Mouse (Mus musculus): ENCODE measurements around the gene Hpca. TPM values are rescaled to one million over a fixed set of nuclear protein-coding genes. Genes with fewer than 3 reads are reported as not detected.

Gene Hpca
- 0.27 and 0.50 TPM in 2 replicates for polyA plus RNA-seq (2016; fragmentation: Nextera tagmentation; extraction: Ambion mirVana)

GRCm38 (mm10) chr4:129121569-129122086, at the start of gene Hpca:
Gene Hpca, minus strand, starts transcription at chr4:129122036.
- H3K9me3 ChIP-seq (replicated peaks): no peaks in the 10 kb centered on the region
- H3K4me2 ChIP-seq: peak within 1 kb of the TSS; percentile 85
- under 1% methylated on average over 16 of the region's 17 CpGs for WGBS
- peak within 1 kb of the TSS; percentile 46 for H3K4me3 ChIP-seq
- peaks cover 91% of the 10 kb centered on the region for H3K27me3 ChIP-seq (replicated peaks)
- no peaks in the 10 kb centered on the region for H3K36me3 ChIP-seq
- ATAC-seq (ENCODE audit: insufficient number of reproducible peaks, low FRiP score): peak; percentile 27
- no peak within 1 kb of the TSS for H3K9ac ChIP-seq
- H3K4me1 ChIP-seq (replicated peaks): peaks cover 24% of the 10 kb centered on the region
- H3K27ac ChIP-seq (ENCODE audit: poor library complexity, severe bottlenecking): no peak within 1 kb of the TSS

DNA sequence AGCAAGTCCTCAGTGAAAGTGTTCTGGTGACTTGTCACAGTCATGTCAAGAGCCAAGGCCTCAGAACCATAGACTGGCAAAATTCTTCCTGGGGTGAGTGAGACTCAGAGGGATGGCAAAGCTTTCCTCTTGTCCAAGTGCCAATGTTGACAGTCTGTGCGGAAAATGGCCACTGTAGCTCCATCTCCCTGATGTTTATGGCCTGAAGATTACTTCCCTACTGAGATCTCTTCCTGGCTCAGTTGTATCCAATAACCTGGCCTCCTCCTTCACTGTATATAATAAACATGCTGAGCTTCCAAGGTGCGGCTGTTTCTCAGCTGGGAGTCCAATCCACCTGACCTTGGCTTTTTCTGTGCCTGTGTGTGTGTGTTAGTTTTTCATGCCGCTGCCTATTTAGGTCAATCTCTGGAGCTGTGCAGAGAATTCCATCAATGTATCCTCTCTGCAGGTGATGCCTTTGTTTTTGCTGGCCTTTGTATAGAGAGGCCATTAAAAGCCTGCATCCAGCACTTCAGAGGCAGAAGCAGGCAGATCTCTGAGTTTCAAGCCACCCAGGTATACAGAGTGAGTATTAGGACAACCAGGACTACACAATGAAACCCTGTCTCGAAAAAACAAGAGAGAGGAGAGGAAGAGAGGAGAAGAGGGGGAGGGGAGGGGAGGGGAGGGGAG, 39.9 kb upstream of the Hpca start:
- 84% methylated on average over 4 of the region's 4 CpGs for WGBS
- Histone ChIP-seq H3K9me3 (replicated peaks) (no peaks in the 10 kb centered on the region), H3K4me2 (no peak overlapping the region), H3K9ac (no peak overlapping the region), H3K4me1 (replicated peaks) (peaks cover 10% of the 10 kb centered on the region), H3K36me3 (peaks cover 55% of the 10 kb centered on the region), H3K4me3 (no peak overlapping the region), H3K27me3 (replicated peaks) (no peaks in the 10 kb centered on the region), H3K27ac (ENCODE audit: poor library complexity, severe bottlenecking) (no peak overlapping the region)
- no peak for ATAC-seq (ENCODE audit: insufficient number of reproducible peaks, low FRiP score)

DNA sequence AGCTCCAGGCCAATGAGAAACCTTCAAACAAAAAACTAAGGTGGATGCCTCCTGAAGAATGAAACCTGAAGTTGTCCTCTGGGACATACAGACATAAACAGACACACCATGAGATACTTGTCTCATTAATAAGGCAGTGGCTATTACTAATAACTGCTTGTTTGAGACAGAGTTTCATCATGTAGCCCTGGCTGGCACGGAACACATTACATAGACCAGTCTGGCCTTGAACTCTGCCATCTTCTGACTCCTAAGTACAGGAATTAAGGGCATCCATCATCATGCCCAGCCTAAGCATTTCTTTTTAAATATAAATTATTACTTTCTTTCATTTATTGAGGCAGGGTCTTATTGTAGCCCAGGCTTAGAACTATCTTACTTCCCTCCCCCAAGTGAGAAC, 39.2 kb upstream of the Hpca start:
- Histone ChIP-seq H3K27me3 (replicated peaks) (no peaks in the 10 kb centered on the region), H3K4me3 (no peak overlapping the region), H3K27ac (ENCODE audit: poor library complexity, severe bottlenecking) (no peak overlapping the region), H3K36me3 (peaks cover 52% of the 10 kb centered on the region), H3K9ac (no peak overlapping the region), H3K4me2 (no peak overlapping the region), H3K4me1 (replicated peaks) (peaks cover 12% of the 10 kb centered on the region), H3K9me3 (replicated peaks) (no peaks in the 10 kb centered on the region)
- no peak for ATAC-seq (ENCODE audit: insufficient number of reproducible peaks, low FRiP score)
- 98% methylated on average over 1 of the region's 1 CpGs for whole genome bisulfite sequencing

DNA sequence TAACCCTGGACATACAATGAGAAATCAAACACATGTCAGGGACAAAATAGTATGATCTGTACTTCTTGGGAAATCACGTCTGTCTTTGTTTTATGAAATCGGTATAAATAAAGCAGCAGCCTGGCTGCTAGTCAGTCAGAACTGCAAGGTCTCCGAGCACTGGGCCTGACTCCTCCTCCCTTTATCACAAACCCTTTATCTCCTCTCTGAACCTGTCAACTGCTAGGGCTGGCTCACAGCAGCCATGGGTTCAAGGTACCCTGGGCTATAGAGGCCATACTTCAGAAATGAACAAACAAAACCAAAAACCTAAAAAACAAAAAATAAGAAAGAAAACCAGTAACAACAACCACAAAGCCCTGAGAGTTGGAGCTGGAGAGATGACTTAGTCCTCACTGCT, 36.7 kb upstream of the Hpca start:
- 24% methylated on average over 3 of the region's 3 CpGs for WGBS
- Histone ChIP-seq H3K9ac (no peak overlapping the region), H3K4me2 (no peak overlapping the region), H3K9me3 (replicated peaks) (no peaks in the 10 kb centered on the region), H3K27me3 (replicated peaks) (no peaks in the 10 kb centered on the region), H3K27ac (ENCODE audit: poor library complexity, severe bottlenecking) (no peak overlapping the region), H3K4me3 (no peak overlapping the region), H3K4me1 (replicated peaks) (peaks cover 12% of the 10 kb centered on the region), H3K36me3 (peaks cover 55% of the 10 kb centered on the region)
- ATAC-seq (ENCODE audit: insufficient number of reproducible peaks, low FRiP score): no peak

DNA sequence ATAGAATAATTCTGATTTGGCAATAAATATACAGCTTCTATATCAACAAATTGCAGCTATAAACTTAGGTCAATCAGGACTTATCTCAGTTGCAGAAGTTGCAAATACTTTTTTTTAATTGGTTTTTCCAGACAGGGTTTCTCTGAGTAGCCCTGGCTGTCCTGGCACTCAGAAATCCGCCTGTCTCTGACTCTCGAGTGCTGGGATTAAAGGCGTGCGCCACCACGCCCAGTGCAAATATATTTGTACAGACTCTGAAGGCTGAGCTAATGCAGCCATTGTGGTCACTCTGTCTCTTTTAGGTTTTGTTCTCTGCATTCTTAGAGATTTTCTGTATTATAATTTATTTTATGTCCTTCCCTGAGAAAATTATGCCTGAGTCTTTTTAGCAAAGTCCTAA, 35.7 kb upstream of the Hpca start:
- Histone ChIP-seq H3K27ac (ENCODE audit: poor library complexity, severe bottlenecking) (no peak overlapping the region), H3K36me3 (peaks cover 60% of the 10 kb centered on the region), H3K4me2 (no peak overlapping the region), H3K9me3 (replicated peaks) (no peaks in the 10 kb centered on the region), H3K9ac (no peak overlapping the region), H3K4me1 (replicated peaks) (peaks cover 12% of the 10 kb centered on the region), H3K27me3 (replicated peaks) (no peaks in the 10 kb centered on the region), H3K4me3 (no peak overlapping the region)
- no peak for ATAC-seq (ENCODE audit: insufficient number of reproducible peaks, low FRiP score)
- WGBS: 73% methylated on average over 5 of the region's 5 CpGs

DNA sequence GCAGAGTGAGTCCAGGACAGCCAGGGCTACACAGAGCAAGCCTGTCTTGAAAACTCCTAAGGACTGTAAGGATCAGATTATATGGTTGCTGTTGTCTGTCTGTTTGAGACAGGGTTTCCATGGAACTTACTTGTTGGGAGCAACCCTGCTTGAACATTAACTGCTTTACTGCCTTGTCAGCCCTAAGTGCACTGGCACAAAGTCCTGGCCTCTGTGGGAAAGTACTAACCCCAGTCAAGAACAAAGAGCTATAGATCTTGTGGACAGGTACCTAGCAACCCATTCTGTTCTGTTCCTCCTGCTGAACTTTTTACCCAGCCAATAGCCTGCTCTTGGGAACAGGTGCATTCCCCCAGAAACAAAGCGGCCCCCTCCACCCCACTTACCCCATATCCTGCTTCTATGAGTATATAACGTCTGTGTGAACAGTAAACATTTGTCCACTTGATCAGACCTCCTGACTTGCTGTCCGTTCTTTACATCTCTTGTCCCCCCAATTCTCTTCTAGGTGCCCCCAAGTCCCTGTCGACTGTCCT, 29.5 kb upstream of the Hpca start:
- Histone ChIP-seq H3K4me3 (no peak overlapping the region), H3K27me3 (replicated peaks) (no peaks in the 10 kb centered on the region), H3K4me2 (no peak overlapping the region), H3K27ac (ENCODE audit: poor library complexity, severe bottlenecking) (no peak overlapping the region), H3K4me1 (replicated peaks) (peaks cover 22% of the 10 kb centered on the region), H3K9ac (no peak overlapping the region), H3K36me3 (peaks cover 67% of the 10 kb centered on the region), H3K9me3 (replicated peaks) (no peaks in the 10 kb centered on the region)
- no peak for ATAC-seq (ENCODE audit: insufficient number of reproducible peaks, low FRiP score)
- 87% methylated on average over 4 of the region's 4 CpGs for WGBS

- H3K4me3 ChIP-seq: no peak overlapping the region
- no peak overlapping the region for H3K9ac ChIP-seq
- WGBS: 78% methylated on average over 1 of the region's 1 CpGs
- H3K27ac ChIP-seq (ENCODE audit: poor library complexity, severe bottlenecking): no peak overlapping the region
- H3K4me2 ChIP-seq: no peak overlapping the region
- no peaks in the 10 kb centered on the region for H3K9me3 ChIP-seq (replicated peaks)
- no peak for ATAC-seq (ENCODE audit: insufficient number of reproducible peaks, low FRiP score)
- no peaks in the 10 kb centered on the region for H3K27me3 ChIP-seq (replicated peaks)
- peaks cover 50% of the 10 kb centered on the region for H3K36me3 ChIP-seq
- peaks cover 36% of the 10 kb centered on the region for H3K4me1 ChIP-seq (replicated peaks)
These were observed 27.5 kb upstream of the Hpca start for GRCm38 (mm10) chr4:129149321-129149720.

DNA sequence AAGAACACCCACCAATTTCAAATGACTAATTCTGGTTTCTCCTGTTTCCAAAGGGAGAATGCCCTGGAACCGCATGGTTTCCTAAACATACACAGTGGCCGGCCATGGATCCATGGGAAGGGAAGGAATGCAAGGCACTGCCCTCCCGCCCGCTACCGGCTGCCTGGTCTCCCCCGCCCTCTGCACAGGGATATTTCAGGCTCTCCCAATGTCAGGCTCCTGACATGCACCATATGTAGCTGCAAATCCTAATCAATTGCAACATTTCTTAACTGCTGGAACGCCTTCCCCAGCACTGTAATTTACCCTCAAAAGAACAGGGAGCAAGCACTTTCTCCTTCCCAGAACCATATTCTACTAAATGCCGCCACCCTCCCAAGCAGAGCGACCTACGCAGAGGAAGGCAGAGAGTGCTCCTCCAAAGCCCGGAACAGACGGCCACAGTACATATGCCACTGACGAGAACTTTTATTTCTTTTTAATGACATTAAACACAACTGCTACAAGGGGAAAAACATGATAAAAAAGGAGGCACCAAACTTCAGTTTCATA, 25.8 kb upstream of the Hpca start:
- H3K27me3 ChIP-seq (replicated peaks): no peaks in the 10 kb centered on the region
- ATAC-seq (ENCODE audit: insufficient number of reproducible peaks, low FRiP score): no peak
- H3K4me3 ChIP-seq: no peak overlapping the region
- no peak overlapping the region for H3K4me2 ChIP-seq
- H3K4me1 ChIP-seq (replicated peaks): peaks cover 44% of the 10 kb centered on the region
- no peak overlapping the region for H3K27ac ChIP-seq (ENCODE audit: poor library complexity, severe bottlenecking)
- H3K9me3 ChIP-seq (replicated peaks): no peaks in the 10 kb centered on the region
- 61% methylated on average over 13 of the region's 13 CpGs for WGBS
- H3K9ac ChIP-seq: no peak overlapping the region
- H3K36me3 ChIP-seq: peaks cover 42% of the 10 kb centered on the region

- peaks cover 56% of the 10 kb centered on the region for H3K4me1 ChIP-seq (replicated peaks)
- H3K4me2 ChIP-seq: no peak overlapping the region
- peaks cover 31% of the 10 kb centered on the region for H3K36me3 ChIP-seq
- no peak overlapping the region for H3K9ac ChIP-seq
- H3K9me3 ChIP-seq (replicated peaks): no peaks in the 10 kb centered on the region
- no peaks in the 10 kb centered on the region for H3K27me3 ChIP-seq (replicated peaks)
- no peak overlapping the region for H3K4me3 ChIP-seq
- WGBS: 46% methylated on average over 2 of the region's 2 CpGs
- ATAC-seq (ENCODE audit: insufficient number of reproducible peaks, low FRiP score): no peak
- no peak overlapping the region for H3K27ac ChIP-seq (ENCODE audit: poor library complexity, severe bottlenecking)
These were observed 24.6 kb upstream of the Hpca start for GRCm38 (mm10) chr4:129146392-129146791.

- Histone ChIP-seq H3K36me3 (peaks cover 26% of the 10 kb centered on the region), H3K9me3 (replicated peaks) (no peaks in the 10 kb centered on the region), H3K4me3 (no peak overlapping the region), H3K27ac (ENCODE audit: poor library complexity, severe bottlenecking) (no peak overlapping the region), H3K4me2 (no peak overlapping the region), H3K4me1 (replicated peaks) (peaks cover 61% of the 10 kb centered on the region), H3K9ac (no peak overlapping the region), H3K27me3 (replicated peaks) (no peaks in the 10 kb centered on the region)
- WGBS: 71% methylated on average over 4 of the region's 4 CpGs
- ATAC-seq (ENCODE audit: insufficient number of reproducible peaks, low FRiP score): no peak
These were observed 24.1 kb upstream of the Hpca start for GRCm38 (mm10) chr4:129145943-129146342.

GRCm38 (mm10) chr4:129145411-129145810, 23.6 kb upstream of the Hpca start:
- Histone ChIP-seq H3K4me2 (no peak overlapping the region), H3K4me3 (no peak overlapping the region), H3K4me1 (replicated peaks) (peaks cover 63% of the 10 kb centered on the region), H3K27me3 (replicated peaks) (no peaks in the 10 kb centered on the region), H3K27ac (ENCODE audit: poor library complexity, severe bottlenecking) (0 out of 2 replicates have a peak overlapping the region, but pooled peaks have one; percentile 45), H3K9ac (no peak overlapping the region), H3K36me3 (peaks cover 22% of the 10 kb centered on the region), H3K9me3 (replicated peaks) (no peaks in the 10 kb centered on the region)
- no peak for ATAC-seq (ENCODE audit: insufficient number of reproducible peaks, low FRiP score)
- WGBS: 61% methylated on average over 4 of the region's 4 CpGs

Measured in heart, embryonic 12.5 days (tissue).